Mouse (Mus musculus) A20 (cell line): ENCODE measurements around the gene Fry.

Experiments
- DNase-seq: peaks from one replicate; pipeline ENCODE4 v3.0.0-alpha.2; 2011; ENCODE audit warnings: low read depth, low spot score

Gene Fry

GRCm38 (mm10) chr5:150130144-150130543 lies 11.7 kb downstream of the Fry start:
- DNase-seq: no peak

- no peak for DNase-seq
These were observed 12.7 kb downstream of the Fry start for GRCm38 (mm10) chr5:150131166-150131565.

GRCm38 (mm10) chr5:150134651-150135050 lies 16.2 kb downstream of the Fry start:
- DNase-seq: no peak

- no peak for DNase-seq
These were observed 17.1 kb downstream of the Fry start for GRCm38 (mm10) chr5:150135529-150135928.

GRCm38 (mm10) chr5:150137772-150138451 lies 19.5 kb downstream of the Fry start:
- peak; percentile 35 for DNase-seq

GRCm38 (mm10) chr5:150140513-150140912 lies 22.1 kb downstream of the Fry start:
- no peak for DNase-seq

- no peak for DNase-seq
These were observed 27.5 kb downstream of the Fry start for GRCm38 (mm10) chr5:150145967-150146366.

- no peak for DNase-seq
These were observed 28.2 kb downstream of the Fry start for GRCm38 (mm10) chr5:150146612-150147011.

GRCm38 (mm10) chr5:150149725-150150124 lies 31.3 kb downstream of the Fry start:
- no peak for DNase-seq

GRCm38 (mm10) chr5:150150986-150151385 lies 32.5 kb downstream of the Fry start:
- no peak for DNase-seq

GRCm38 (mm10) chr5:150152071-150152879 lies 33.8 kb downstream of the Fry start:
- DNase-seq: no peak

GRCm38 (mm10) chr5:150152880-150153281 lies 34.4 kb downstream of the Fry start:
- DNase-seq: no peak

GRCm38 (mm10) chr5:150155388-150155787 lies 36.9 kb downstream of the Fry start:
- DNase-seq: no peak

GRCm38 (mm10) chr5:150156063-150156786 lies 37.8 kb downstream of the Fry start:
- DNase-seq: no peak

GRCm38 (mm10) chr5:150157682-150158081 lies 39.2 kb downstream of the Fry start:
- peak; percentile 39 for DNase-seq

- no peak for DNase-seq
These were observed 40.7 kb downstream of the Fry start for GRCm38 (mm10) chr5:150159151-150159550.

GRCm38 (mm10) chr5:150161193-150161592 lies 42.7 kb downstream of the Fry start:
- no peak for DNase-seq

GRCm38 (mm10) chr5:150161898-150162297 lies 43.5 kb downstream of the Fry start:
- no peak for DNase-seq

GRCm38 (mm10) chr5:150164671-150165070 lies 46.2 kb downstream of the Fry start:
- DNase-seq: no peak

GRCm38 (mm10) chr5:150166811-150167210 lies 48.4 kb downstream of the Fry start:
- DNase-seq: no peak

- DNase-seq: no peak
These were observed 48.8 kb downstream of the Fry start for GRCm38 (mm10) chr5:150167287-150167686.

GRCm38 (mm10) chr5:150168712-150169111 lies 50.3 kb downstream of the Fry start:
- DNase-seq: peak; percentile 62
